Mouse (Mus musculus) stomach, postnatal 0 days (tissue): ENCODE results near the gene Rpap2. TPM values are rescaled to one million over a fixed set of nuclear protein-coding genes. Genes with fewer than 3 reads are reported as not detected.

Experiments
- ATAC-seq: fragments of 200-750 bp; cut with Nextera tagmentation; 2 replicates; pipeline ENCODE4 v1.8.0; 2017; ENCODE audit not compliant: low FRiP score, low TSS enrichment
- DNase-seq: peaks from one replicate; pipeline ENCODE4 v3.0.0-alpha.2; 2016; ENCODE audit warnings: low spot score
- H3K27ac ChIP-seq: fragments of 300-500 bp; sonication (generic); replicated peaks from 2 replicates; pipeline ENCODE4 v1.5.1; 2014; ENCODE audit warnings: mild to moderate bottlenecking, control low read depth
- H3K27me3 ChIP-seq: fragments of 300-500 bp; sonication (generic); 2 replicates; pipeline ENCODE4 v1.6.1; 2014; ENCODE audit warnings: low read length; ENCODE audit not compliant: control insufficient read depth, insufficient read depth
- H3K36me3 ChIP-seq: fragments of 300-500 bp; sonication (generic); 2 replicates; pipeline ENCODE4 v1.6.1; 2014; ENCODE audit warnings: low read length, mixed read lengths; ENCODE audit not compliant: control insufficient read depth, insufficient read depth
- H3K4me1 ChIP-seq: fragments of 300-500 bp; sonication (generic); replicated peaks from 2 replicates; pipeline ENCODE4 v1.6.1; 2014; ENCODE audit warnings: antibody characterized with exemption; ENCODE audit not compliant: control insufficient read depth, insufficient read depth
- H3K4me2 ChIP-seq: fragments of 300-500 bp; sonication (generic); replicated peaks from 2 replicates; pipeline ENCODE4 v1.6.1; 2014; ENCODE audit warnings: low read depth, mild to moderate bottlenecking, control low read depth, moderate library complexity
- H3K4me3 ChIP-seq: fragments of 300-500 bp; sonication (generic); 2 replicates; pipeline ENCODE4 v1.5.1; 2014; ENCODE audit warnings: low read depth, low read length, control low read depth
- H3K9ac ChIP-seq: fragments of 300-500 bp; sonication (generic); 2 replicates; pipeline ENCODE4 v1.6.1; 2014; ENCODE audit warnings: mild to moderate bottlenecking, low read length, control low read depth, mixed read lengths
- H3K9me3 ChIP-seq: fragments of 300-500 bp; sonication (generic); 2 replicates; pipeline ENCODE4 v1.6.1; 2016; ENCODE audit warnings: low read length; ENCODE audit not compliant: control insufficient read depth
- CTCF ChIP-seq: IDR thresholded peaks from 2 replicates; pipeline ENCODE4 v1.5.1; 2016; ENCODE audit warnings: antibody characterized with exemption, low read depth, mild to moderate bottlenecking, moderate library complexity
- EP300 ChIP-seq: optimal IDR thresholded peaks from 2 replicates; pipeline ENCODE3; 2016; ENCODE audit warnings: antibody characterized with exemption
- WGBS: fragments of 180-500 bp; shearing (Covaris S2); extraction: QIAGEN DNeasy Blood & Tissue Kit; methylation state at CpG from one replicate; pipeline ENCODE4 v1.1.7; 2014; 5-methylcytosine and 5-hydroxymethylcytosine counted together
- polyA plus RNA-seq: library from polyadenylated mRNA; unstranded; fragments of >200 nt; fragmentation: Nextera tagmentation; extraction: Ambion mirVana; gene quantifications from 2 replicates; pipeline ENCODE4 v1.2.1, GENCODE M21; 2015

The Rpap2 gene
- polyA plus RNA-seq, 1 experiment from 2014 or later: 10.4 TPM

GRCm38 (mm10) chr5:107687592-107688498 lies 90.7 kb downstream of the Rpap2 start:
- Histone ChIP-seq H3K27me3 (peaks cover 3% of the 10 kb centered on the region; the same call in 1 of the 2 replicates), H3K9me3 (no peaks in the 10 kb centered on the region), H3K9ac (peak overlapping the region; percentile 41), H3K36me3 (no peaks in the 10 kb centered on the region), H3K4me3 (peak overlapping the region; percentile 41), H3K4me1 (no peaks in the 10 kb centered on the region), H3K27ac (0 out of 2 replicates have a peak overlapping the region, but pooled peaks have one; percentile 61), H3K4me2 (peak overlapping the region; percentile 76)
- TF ChIP-seq EP300: no peak
- TF ChIP-seq CTCF: no peak
- DNase-seq (peak; percentile 90), ATAC-seq (peak; percentile 94)
- 8% methylated on average over 46 of the region's 46 CpGs for WGBS

GRCm38 (mm10) chr5:107688499-107688866 lies 91.3 kb downstream of the Rpap2 start:
- DNase-seq: no peak
- Histone ChIP-seq H3K36me3 (no peaks in the 10 kb centered on the region), H3K9ac (peak overlapping the region; percentile 41), H3K4me2 (peak overlapping the region; percentile 76), H3K4me1 (no peaks in the 10 kb centered on the region), H3K27me3 (peaks cover 3% of the 10 kb centered on the region; the same call in 1 of the 2 replicates), H3K27ac (0 out of 2 replicates have a peak overlapping the region, but pooled peaks have one; percentile 61), H3K4me3 (peak overlapping the region; percentile 41), H3K9me3 (no peaks in the 10 kb centered on the region)
- peak; percentile 30; the same call in 1 of the 2 replicates for ATAC-seq
- TF ChIP-seq CTCF (no peak), EP300 (no peak)
- WGBS: 12% methylated on average over 9 of the region's 9 CpGs

- DNase-seq (no peak), ATAC-seq (no peak)
- no peaks in the 10 kb centered on the region for H3K36me3 ChIP-seq
- no peak for TF ChIP-seq EP300
- no peak for TF ChIP-seq CTCF
- H3K9ac ChIP-seq: no peak overlapping the region
- H3K9me3 ChIP-seq: no peaks in the 10 kb centered on the region
- no peak overlapping the region for H3K4me2 ChIP-seq
- 73% methylated on average over 3 of the region's 3 CpGs for WGBS
- H3K27me3 ChIP-seq: no peaks in the 10 kb centered on the region
- no peak overlapping the region for H3K4me3 ChIP-seq
- H3K4me1 ChIP-seq: no peaks in the 10 kb centered on the region
- no peak overlapping the region for H3K27ac ChIP-seq
Measured at GRCm38 (mm10) chr5:107695019-107695418, 97.8 kb downstream of the Rpap2 start.

GRCm38 (mm10) chr5:107698888-107699287 lies 101.7 kb downstream of the Rpap2 start:
- Histone ChIP-seq H3K36me3 (no peaks in the 10 kb centered on the region), H3K9me3 (no peaks in the 10 kb centered on the region), H3K27ac (no peak overlapping the region), H3K9ac (no peak overlapping the region), H3K4me2 (no peak overlapping the region), H3K4me1 (no peaks in the 10 kb centered on the region), H3K27me3 (no peaks in the 10 kb centered on the region), H3K4me3 (no peak overlapping the region)
- DNase-seq (no peak), ATAC-seq (no peak)
- WGBS: 77% methylated on average over 8 of the region's 8 CpGs
- TF ChIP-seq EP300 (no peak), CTCF (no peak)

GRCm38 (mm10) chr5:107700873-107701272 lies 103.7 kb downstream of the Rpap2 start:
- H3K4me1 ChIP-seq: no peaks in the 10 kb centered on the region
- no peak overlapping the region for H3K4me2 ChIP-seq
- no peaks in the 10 kb centered on the region for H3K27me3 ChIP-seq
- no peak overlapping the region for H3K9ac ChIP-seq
- H3K4me3 ChIP-seq: no peak overlapping the region
- ATAC-seq: no peak
- no peak for DNase-seq
- TF ChIP-seq CTCF (no peak), EP300 (no peak)
- H3K27ac ChIP-seq: no peak overlapping the region
- H3K9me3 ChIP-seq: no peaks in the 10 kb centered on the region
- H3K36me3 ChIP-seq: no peaks in the 10 kb centered on the region
- 79% methylated on average over 10 of the region's 10 CpGs for WGBS

- H3K27me3 ChIP-seq: no peaks in the 10 kb centered on the region
- H3K4me2 ChIP-seq: no peak overlapping the region
- no peaks in the 10 kb centered on the region for H3K9me3 ChIP-seq
- ATAC-seq (no peak), DNase-seq (no peak)
- no peaks in the 10 kb centered on the region for H3K4me1 ChIP-seq
- H3K27ac ChIP-seq: no peak overlapping the region
- TF ChIP-seq EP300 (no peak), CTCF (no peak)
- 82% methylated on average over 9 of the region's 9 CpGs for WGBS
- no peak overlapping the region for H3K4me3 ChIP-seq
- no peak overlapping the region for H3K9ac ChIP-seq
- H3K36me3 ChIP-seq: no peaks in the 10 kb centered on the region
Measured at GRCm38 (mm10) chr5:107701658-107702057, 104.5 kb downstream of the Rpap2 start.
